Mouse (Mus musculus) liver, embryonic 16.5 days (tissue): ENCODE measurements around the gene Vars. TPM values are rescaled to one million over a fixed set of nuclear protein-coding genes. Genes with fewer than 3 reads are reported as not detected.

Experiments
- ATAC-seq: fragments of 200-750 bp; cut with Nextera tagmentation; 2 replicates; pipeline ENCODE4 v1.8.0; 2017; ENCODE audit warnings: low read depth, mild to moderate bottlenecking, moderate number of reproducible peaks, moderate library complexity
- H3K27ac ChIP-seq: fragments of 300-500 bp; sonication (generic); 2 replicates; pipeline ENCODE4 v1.5.1; 2014; ENCODE audit warnings: mild to moderate bottlenecking, low read length
- H3K27me3 ChIP-seq: fragments of 300-500 bp; sonication (generic); 2 replicates; pipeline ENCODE4 v1.6.1; 2014; ENCODE audit warnings: low read depth, low read length, mixed read lengths; ENCODE audit not compliant: control insufficient read depth, insufficient read depth
- H3K36me3 ChIP-seq: fragments of 300-500 bp; sonication (generic); 2 replicates; pipeline ENCODE4 v1.6.1; 2014; ENCODE audit warnings: mild to moderate bottlenecking; ENCODE audit not compliant: control insufficient read depth, insufficient read depth
- H3K4me1 ChIP-seq: fragments of 300-500 bp; sonication (generic); 2 replicates; pipeline ENCODE4 v1.6.1; 2014; ENCODE audit warnings: low read depth, low read length, mixed read lengths; ENCODE audit not compliant: control insufficient read depth
- H3K4me2 ChIP-seq: fragments of 300-500 bp; sonication (generic); 2 replicates; pipeline ENCODE4 v1.6.1; 2014; ENCODE audit warnings: low read depth, low read length, mixed read lengths
- H3K4me3 ChIP-seq: fragments of 300-500 bp; sonication (generic); 2 replicates; pipeline ENCODE4 v1.5.1; 2014; ENCODE audit warnings: low read depth, mild to moderate bottlenecking, low read length
- H3K9ac ChIP-seq: fragments of 300-500 bp; sonication (generic); 2 replicates; pipeline ENCODE4 v1.6.1; 2014; ENCODE audit warnings: low read depth, low read length
- H3K9me3 ChIP-seq: fragments of 300-500 bp; sonication (generic); replicated peaks from 2 replicates; pipeline ENCODE4 v1.6.1; 2016; ENCODE audit warnings: low read length; ENCODE audit not compliant: control insufficient read depth
- WGBS: fragments of 180-500 bp; shearing (Covaris S2); extraction: QIAGEN DNeasy Blood & Tissue Kit; methylation state at CpG from one replicate; pipeline ENCODE4 v1.1.7; 2014; ENCODE audit not compliant: insufficient replicate concordance; 5-methylcytosine and 5-hydroxymethylcytosine counted together
- polyA plus RNA-seq: library from polyadenylated mRNA; unstranded; fragments of >200 nt; fragmentation: Nextera tagmentation; extraction: Ambion mirVana; gene quantifications from 2 replicates; pipeline ENCODE4 v1.2.1, GENCODE M21; 2015

Vars gene
- polyA plus RNA-seq, 1 experiment from 2014 or later = 90.1 TPM

- Histone ChIP-seq H3K27ac (no peak overlapping the region), H3K4me3 (no peak overlapping the region), H3K27me3 (peaks cover 4% of the 10 kb centered on the region; the same call in 1 of the 2 replicates), H3K9ac (no peak overlapping the region), H3K4me2 (no peak overlapping the region), H3K9me3 (no peaks in the 10 kb centered on the region), H3K36me3 (peaks cover 42% of the 10 kb centered on the region), H3K4me1 (peaks cover 56% of the 10 kb centered on the region)
- 81% methylated on average over 7 of the region's 7 CpGs for WGBS
- ATAC-seq = no peak
Observed at GRCm38 (mm10) chr17:35055691-35056495, 55.1 kb downstream of the Vars start.

DNA sequence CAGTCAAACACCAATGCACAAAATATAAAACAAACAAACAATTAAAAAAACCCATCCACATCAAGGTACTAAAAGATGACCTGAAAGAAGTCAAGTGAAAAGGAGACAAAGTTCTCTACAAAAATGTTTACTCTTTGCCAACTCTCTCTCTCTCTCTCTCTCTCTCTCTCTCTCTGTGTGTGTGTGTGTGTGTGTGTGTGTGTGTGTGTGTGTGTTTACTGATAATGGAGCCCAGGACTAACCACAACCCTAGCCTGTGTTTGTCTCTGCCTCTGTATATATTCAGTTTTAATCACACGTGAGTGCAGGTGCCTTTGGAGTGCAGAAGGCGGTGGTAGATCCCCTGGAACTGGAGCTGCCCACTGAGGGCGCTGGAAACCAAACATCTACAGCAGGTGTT lies 56.3 kb downstream of the Vars start:
- H3K4me3 ChIP-seq = no peak overlapping the region
- no peak overlapping the region for H3K27ac ChIP-seq
- WGBS = 28% methylated on average over 3 of the region's 3 CpGs
- no peak for ATAC-seq
- H3K9me3 ChIP-seq = no peaks in the 10 kb centered on the region
- H3K36me3 ChIP-seq = peaks cover 42% of the 10 kb centered on the region
- peaks cover 4% of the 10 kb centered on the region; the same call in 1 of the 2 replicates for H3K27me3 ChIP-seq
- H3K9ac ChIP-seq = no peak overlapping the region
- no peak overlapping the region for H3K4me2 ChIP-seq
- peaks cover 47% of the 10 kb centered on the region for H3K4me1 ChIP-seq

DNA sequence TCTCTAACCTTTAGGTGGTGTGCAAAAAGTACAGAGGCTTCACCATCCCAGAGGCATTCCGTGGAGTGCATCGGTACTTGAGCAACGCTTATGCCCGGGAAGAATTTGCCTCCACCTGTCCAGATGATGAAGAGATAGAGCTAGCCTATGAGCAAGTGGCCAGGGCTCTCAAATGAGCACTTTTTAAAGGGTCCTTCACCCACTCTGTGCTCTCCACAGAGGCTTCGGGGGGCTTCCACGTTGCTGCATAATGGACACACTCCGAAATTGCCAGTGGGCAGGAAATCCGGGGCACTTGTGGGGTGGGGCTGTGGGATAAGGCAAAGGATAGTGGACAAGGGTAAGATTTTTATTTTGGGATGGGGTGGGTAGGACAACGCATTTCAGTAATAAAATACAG lies 57.5 kb downstream of the Vars start:
- Histone ChIP-seq H3K27me3 (peaks cover 10% of the 10 kb centered on the region; the same call in 1 of the 2 replicates), H3K4me3 (no peak overlapping the region), H3K27ac (no peak overlapping the region; the same call in 1 of the 2 replicates), H3K9ac (no peak overlapping the region), H3K9me3 (no peaks in the 10 kb centered on the region), H3K4me2 (no peak overlapping the region), H3K36me3 (peaks cover 31% of the 10 kb centered on the region), H3K4me1 (peaks cover 39% of the 10 kb centered on the region)
- 63% methylated on average over 9 of the region's 9 CpGs for WGBS
- no peak for ATAC-seq

DNA sequence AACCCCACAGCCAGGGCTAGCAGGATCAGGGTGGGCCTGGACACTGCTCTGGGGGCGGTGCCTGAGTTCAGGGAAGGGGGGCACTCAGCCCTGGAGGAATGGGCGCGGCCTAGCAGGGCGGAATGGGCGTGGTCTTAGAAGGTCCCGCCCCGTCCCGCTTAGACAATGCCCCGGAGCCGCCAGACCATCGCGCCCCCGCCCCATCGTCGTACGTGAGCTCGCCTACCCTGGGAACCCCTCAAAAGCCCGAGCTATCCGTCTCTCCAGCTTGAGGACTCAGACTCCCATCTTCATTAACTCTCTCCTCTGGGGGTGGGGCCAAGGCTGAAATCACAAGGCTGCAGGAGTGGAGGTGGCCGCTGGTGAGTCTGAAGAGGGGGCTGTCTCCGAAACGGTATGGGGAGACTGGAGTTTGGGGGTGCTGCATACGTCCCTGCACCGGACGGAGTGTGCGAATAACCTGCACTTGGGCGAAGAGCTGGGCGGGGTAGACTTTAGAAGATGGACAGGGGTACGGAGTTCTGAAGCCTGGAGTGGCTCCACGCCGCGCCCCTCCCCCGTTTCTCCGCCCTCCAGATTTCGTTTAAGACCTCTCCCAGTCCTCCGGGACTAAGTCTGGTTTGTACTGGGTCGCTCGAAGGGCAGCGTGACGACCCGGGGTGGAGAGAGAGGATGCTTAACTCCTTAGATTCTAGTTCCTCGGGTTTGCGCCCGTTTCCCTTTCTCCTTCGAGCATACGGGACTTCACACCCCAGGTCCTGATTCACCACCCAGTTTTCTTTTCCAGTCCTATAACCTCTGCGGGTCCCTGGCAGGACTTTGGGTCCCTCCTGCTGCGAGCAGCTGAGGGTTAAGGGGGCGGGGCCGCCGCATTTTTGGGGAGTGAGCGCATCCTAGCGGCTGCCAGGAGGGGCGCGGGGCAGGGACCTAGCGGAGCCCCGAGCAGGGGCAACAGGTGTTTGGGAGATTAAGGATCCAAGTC lies 58.4 kb downstream of the Vars start, which contains the start of gene Ddah2:
Ddah2 (plus strand) TSS at position 125 of the 982 bp plus-strand sequence.
- Histone ChIP-seq H3K9ac (peak within 1 kb of the TSS; percentile 59), H3K4me1 (peaks cover 39% of the 10 kb centered on the region), H3K4me2 (peak within 1 kb of the TSS; percentile 85), H3K9me3 (no peaks in the 10 kb centered on the region), H3K27ac (peak within 1 kb of the TSS; percentile 52), H3K36me3 (peaks cover 22% of the 10 kb centered on the region), H3K27me3 (peaks cover 19% of the 10 kb centered on the region), H3K4me3 (peak within 1 kb of the TSS; percentile 60)
- peak; percentile 77 for ATAC-seq
- under 1% methylated on average over 57 of the region's 57 CpGs for WGBS

- Histone ChIP-seq H3K9ac (no peak overlapping the region), H3K27ac (no peak overlapping the region), H3K36me3 (peaks cover 16% of the 10 kb centered on the region), H3K4me3 (peak overlapping the region; percentile 60), H3K4me1 (peaks cover 46% of the 10 kb centered on the region), H3K27me3 (peaks cover 27% of the 10 kb centered on the region), H3K4me2 (peak overlapping the region; percentile 85), H3K9me3 (no peaks in the 10 kb centered on the region)
- no peak for ATAC-seq
- 42% methylated on average over 14 of the region's 14 CpGs for WGBS
Observed at GRCm38 (mm10) chr17:35060071-35060470, 59.3 kb downstream of the Vars start.

- H3K4me3 ChIP-seq = no peak overlapping the region
- H3K27ac ChIP-seq = no peak overlapping the region
- H3K36me3 ChIP-seq = peaks cover 11% of the 10 kb centered on the region
- no peak overlapping the region for H3K9ac ChIP-seq
- H3K27me3 ChIP-seq = peaks cover 35% of the 10 kb centered on the region
- ATAC-seq = no peak
- WGBS = 67% methylated on average over 22 of the region's 22 CpGs
- H3K4me2 ChIP-seq = 0 out of 2 replicates have a peak overlapping the region, but pooled peaks have one; percentile 8
- peaks cover 50% of the 10 kb centered on the region for H3K4me1 ChIP-seq
- H3K9me3 ChIP-seq = no peaks in the 10 kb centered on the region
Observed at GRCm38 (mm10) chr17:35060737-35061297, 60.0 kb downstream of the Vars start.

- Histone ChIP-seq H3K4me2 (no peak overlapping the region), H3K27me3 (peaks cover 40% of the 10 kb centered on the region), H3K9ac (no peak overlapping the region), H3K4me1 (peaks cover 51% of the 10 kb centered on the region), H3K36me3 (peaks cover 6% of the 10 kb centered on the region), H3K4me3 (no peak overlapping the region), H3K27ac (no peak overlapping the region), H3K9me3 (no peaks in the 10 kb centered on the region)
- 76% methylated on average over 8 of the region's 8 CpGs for WGBS
- no peak for ATAC-seq
Observed at GRCm38 (mm10) chr17:35061299-35061698, 60.5 kb downstream of the Vars start.

DNA sequence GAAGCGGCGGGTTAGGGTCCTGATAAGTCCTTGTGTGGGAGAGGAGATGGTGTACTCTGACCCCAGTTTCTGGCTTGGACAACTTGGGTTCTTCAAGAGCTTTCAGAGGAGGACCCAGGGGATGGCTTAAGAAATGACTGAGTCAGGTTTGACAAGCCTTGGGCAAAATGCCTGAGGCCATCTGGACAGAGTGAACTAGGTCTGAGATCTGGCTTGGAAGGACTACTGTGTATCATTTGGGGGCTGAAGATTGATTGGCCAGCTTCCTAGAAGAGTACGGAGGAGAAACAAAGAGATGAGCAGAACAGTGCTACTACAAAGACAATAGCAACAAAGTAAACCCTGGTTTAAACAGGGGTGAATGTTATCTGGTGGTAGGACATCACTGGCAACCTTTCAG lies 62.7 kb downstream of the Vars start:
- no peak overlapping the region for H3K9ac ChIP-seq
- peaks cover 60% of the 10 kb centered on the region for H3K27me3 ChIP-seq
- H3K9me3 ChIP-seq = no peaks in the 10 kb centered on the region
- H3K4me1 ChIP-seq = peaks cover 44% of the 10 kb centered on the region
- no peak overlapping the region for H3K27ac ChIP-seq
- H3K4me2 ChIP-seq = no peak overlapping the region
- ATAC-seq = no peak
- H3K4me3 ChIP-seq = no peak overlapping the region
- H3K36me3 ChIP-seq = peaks cover under 1% of the 10 kb centered on the region
- 70% methylated on average over 3 of the region's 3 CpGs for WGBS
